Mouse (Mus musculus): ENCODE results near the gene Ciao2a. TPM values are rescaled to one million over a fixed set of nuclear protein-coding genes. Genes with fewer than 3 reads are reported as not detected.

The Ciao2a gene
- polyA plus RNA-seq, 1 experiment = 26.0 TPM

DNA sequence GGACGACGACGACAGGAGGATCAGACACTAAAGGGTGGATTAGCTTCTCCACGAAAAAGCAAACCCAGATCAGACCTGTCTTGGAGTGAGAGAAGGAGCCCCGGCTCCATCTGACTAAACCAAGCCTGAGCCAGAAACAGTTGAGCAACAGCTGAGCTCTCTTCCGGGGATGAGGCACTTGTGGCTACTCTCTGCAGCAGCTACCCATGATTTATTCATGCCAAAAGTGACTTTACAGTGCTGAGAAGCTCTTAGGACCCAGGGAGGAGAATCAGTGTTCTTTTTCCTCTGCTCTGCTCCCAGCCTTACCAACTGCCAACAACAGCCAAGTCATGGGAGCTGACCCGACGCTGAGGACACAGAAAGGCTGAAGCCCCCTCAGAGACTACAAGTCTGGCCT is 9.5 kb upstream of the Ciao2a start:
- 51% methylated on average over 8 of the region's 8 CpGs for WGBS
- no peak for DNase-seq (ENCODE audit: low read depth, low spot score)

DNA sequence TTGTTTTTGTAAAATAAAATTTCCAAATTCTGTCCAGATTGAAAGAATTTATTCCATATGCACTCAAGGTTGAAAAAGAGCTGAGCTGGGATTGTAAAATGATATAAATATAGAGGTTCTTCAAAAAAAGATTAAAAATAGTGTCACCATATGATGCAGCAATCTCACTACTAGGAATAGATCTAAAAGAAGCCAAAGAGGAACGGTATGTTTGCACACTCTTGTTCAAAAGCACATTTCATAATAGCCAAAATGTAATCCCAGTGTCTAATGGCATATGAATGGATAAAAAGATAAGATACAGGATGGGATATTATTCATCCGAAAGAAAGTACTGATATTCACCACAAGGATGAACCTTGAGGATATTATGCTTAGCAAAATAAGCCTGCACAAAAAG is 6.9 kb upstream of the Ciao2a start:
- 86% methylated on average over 2 of the region's 2 CpGs for WGBS
- no peak for DNase-seq (ENCODE audit: low read depth, low spot score)

DNA sequence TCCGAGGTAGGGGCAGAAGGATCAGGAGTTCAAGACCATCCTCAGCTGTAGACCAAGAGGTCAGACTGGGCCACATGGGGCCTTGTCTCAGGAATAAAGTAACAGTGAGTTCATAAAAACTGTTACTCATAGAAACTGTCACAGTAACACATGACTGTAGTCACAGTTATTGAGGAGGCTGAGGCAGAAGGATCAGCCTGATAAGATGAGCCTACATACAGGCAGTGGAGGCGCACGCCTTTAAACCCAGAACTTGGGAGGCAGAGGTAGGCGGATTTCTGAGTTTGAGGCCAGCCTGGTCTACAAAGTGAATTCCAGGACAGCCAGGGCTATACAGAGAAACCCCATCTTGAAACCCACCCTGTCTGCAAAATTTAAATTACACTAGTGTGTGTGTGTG is 6.3 kb upstream of the Ciao2a start:
- 94% methylated on average over 4 of the region's 4 CpGs for WGBS
- no peak for DNase-seq (ENCODE audit: low read depth, low spot score)

DNA sequence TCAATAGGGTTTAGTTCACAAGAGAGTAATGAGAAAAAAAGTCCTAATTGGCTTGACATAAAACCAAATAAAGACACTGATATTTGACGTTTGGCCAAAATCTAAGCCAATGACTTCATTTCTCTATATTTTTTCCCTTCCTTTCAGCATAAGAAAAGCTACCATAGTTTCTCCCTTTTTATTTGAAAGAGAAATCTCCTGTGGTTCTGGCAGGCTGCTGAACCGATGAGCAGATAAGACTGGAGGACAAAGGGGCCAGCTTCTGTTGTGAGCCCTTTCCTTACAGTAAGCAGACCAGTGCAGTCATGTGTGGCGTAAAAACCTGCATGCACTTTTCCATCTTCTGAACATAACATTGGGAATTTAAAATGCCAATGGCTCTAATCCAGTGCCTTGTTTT is 5.5 kb upstream of the Ciao2a start:
- WGBS = 82% methylated on average over 3 of the region's 3 CpGs
- DNase-seq (ENCODE audit: low read depth, low spot score) = no peak

DNA sequence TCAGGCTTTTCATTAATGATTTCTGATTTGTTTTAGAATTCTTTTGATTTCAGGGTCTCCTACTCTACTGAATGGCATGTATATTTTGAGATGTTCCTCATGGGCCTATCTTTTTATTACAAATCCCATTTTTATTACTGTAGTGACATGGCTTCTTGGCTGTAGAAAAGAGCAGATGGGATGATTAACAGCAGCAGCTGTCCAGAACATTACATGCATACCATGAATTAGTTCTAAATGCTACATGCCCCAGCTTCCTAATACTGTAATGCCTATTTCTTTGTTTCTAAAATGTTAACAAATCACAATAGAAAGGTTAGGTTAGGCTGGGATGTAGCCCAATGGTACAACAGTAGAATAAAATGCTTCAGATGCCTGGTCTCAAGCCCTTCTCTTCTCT is 5.0 kb upstream of the Ciao2a start:
- no peak for DNase-seq (ENCODE audit: low read depth, low spot score)

DNA sequence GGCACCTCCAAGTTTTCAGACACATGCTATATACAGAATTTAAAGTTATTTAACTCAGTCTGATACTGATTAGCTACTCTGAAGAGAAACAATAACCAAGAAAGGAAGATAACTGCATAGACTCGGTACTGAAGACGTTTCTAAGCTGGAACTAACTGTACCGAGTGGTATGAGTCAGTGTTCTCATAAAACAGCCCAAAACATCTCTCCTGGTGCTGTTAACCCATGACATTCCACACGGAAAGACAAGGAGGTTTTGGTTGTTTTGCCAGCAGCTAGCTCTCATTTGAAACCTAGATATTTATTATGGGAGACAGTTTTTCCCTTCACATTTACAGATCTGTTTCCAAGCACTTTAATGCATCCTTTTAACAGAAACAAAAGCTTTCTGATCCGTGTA is 2.8 kb upstream of the Ciao2a start:
- under 1% methylated on average over 5 of the region's 5 CpGs for WGBS
- no peak for DNase-seq (ENCODE audit: low read depth, low spot score)

DNA sequence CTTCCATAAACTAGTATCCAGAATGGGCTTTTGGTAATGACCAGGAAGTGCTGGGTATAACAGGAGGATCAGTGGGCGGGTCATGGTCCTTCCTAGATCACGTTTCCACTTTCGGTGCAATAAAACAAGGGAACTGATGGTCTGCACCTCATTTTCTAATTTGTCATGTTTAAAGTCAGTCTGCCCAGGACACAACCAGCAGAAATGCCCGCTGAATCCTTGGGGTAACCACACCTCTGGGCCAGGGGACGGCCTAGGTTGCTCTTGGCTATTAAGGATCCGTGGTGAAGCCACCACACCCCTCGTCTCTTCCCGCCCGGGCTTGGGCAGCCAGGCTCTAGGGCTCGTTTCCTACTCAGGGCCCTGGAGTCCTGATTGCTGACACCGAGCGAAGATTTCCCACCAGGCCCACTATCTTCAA is 2.3 kb upstream of the Ciao2a start:
- DNase-seq (ENCODE audit: low read depth, low spot score) = no peak
- under 1% methylated on average over 12 of the region's 12 CpGs for WGBS

- peak; percentile 90 for DNase-seq (ENCODE audit: low read depth, low spot score)
- 7% methylated on average over 33 of the region's 33 CpGs for WGBS
Measured at GRCm38 (mm10) chr9:66124681-66125542, 1.5 kb upstream of the Ciao2a start.

- 36% methylated on average over 12 of the region's 12 CpGs for WGBS
- DNase-seq (ENCODE audit: low read depth, low spot score) = no peak
Measured at GRCm38 (mm10) chr9:66125543-66126455, 612 bp upstream of the Ciao2a start.

- 12% methylated on average over 6 of the region's 6 CpGs for WGBS
- DNase-seq (ENCODE audit: low read depth, low spot score) = no peak
Measured at GRCm38 (mm10) chr9:66127193-66127546, 759 bp downstream of the Ciao2a start.

DNA sequence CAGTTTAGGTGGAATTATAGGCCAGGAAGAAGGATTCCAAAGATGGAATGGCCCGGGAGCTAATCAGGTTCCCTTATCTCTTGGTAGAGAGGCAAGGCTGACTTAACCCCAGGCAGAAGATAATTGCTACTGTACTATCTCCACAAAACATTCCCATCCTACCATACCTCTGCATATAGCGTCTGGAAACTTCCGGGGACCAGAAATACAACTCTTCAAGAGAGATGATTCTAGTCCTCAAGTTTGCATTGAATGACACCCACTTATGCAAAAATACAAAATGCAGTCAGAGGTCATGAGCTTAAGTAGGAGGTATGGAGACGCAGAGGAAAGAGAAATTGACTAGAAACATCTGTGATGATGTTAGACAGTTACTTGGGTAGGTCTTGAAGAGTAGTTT is 1.5 kb downstream of the Ciao2a start:
- 89% methylated on average over 4 of the region's 4 CpGs for WGBS
- DNase-seq (ENCODE audit: low read depth, low spot score) = no peak

DNA sequence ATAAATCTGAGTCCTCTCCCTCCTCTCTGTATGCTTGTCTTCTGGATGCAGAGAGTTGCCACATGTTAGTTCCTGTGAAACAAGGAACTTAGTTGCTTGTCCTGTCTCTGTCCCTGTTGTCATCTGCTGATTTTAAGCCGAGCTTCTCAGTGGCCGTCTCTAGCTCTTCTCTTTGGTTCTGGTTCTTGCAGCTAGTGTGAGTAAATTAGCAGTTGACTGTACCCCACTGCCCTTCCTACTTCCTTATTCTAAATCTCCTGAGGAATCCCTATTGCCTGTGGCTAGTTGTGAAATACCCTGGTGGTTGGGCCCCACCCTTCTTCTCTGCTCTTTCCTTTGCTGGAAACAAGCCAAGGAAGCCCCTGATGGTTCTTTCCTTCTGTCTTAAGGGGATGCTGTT is 5.1 kb downstream of the Ciao2a start:
- 95% methylated on average over 2 of the region's 2 CpGs for WGBS
- no peak for DNase-seq (ENCODE audit: low read depth, low spot score)

- 42% methylated on average over 4 of the region's 4 CpGs for WGBS
- no peak for DNase-seq (ENCODE audit: low read depth, low spot score)
Measured at GRCm38 (mm10) chr9:66135967-66136366, 9.6 kb downstream of the Ciao2a start.

GRCm38 (mm10) chr9:66138193-66138592 is 11.8 kb downstream of the Ciao2a start:
- no peak for DNase-seq (ENCODE audit: low read depth, low spot score)
- 90% methylated on average over 7 of the region's 7 CpGs for WGBS

DNA sequence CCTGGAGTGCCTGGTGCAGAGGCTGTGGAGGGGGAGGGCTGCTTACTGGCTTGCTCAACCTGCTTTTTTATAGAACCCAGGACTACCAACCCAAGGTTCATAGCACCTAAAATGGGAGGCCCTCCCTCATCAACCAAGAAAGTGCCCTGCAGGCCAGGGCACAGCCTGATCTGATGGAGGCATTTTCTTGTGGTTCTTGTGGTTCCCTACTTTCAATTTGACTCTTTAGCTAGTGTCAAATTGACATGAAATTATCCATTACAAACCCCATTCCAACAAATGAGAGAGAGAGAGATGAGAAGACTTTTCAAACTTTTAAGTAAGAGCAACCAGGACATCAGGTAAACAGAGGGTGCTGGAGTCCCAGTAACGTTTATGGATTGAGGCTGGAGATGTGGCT is 15.9 kb downstream of the Ciao2a start:
- DNase-seq (ENCODE audit: low read depth, low spot score) = no peak
- WGBS = 66% methylated on average over 1 of the region's 1 CpGs

GRCm38 (mm10) chr9:66144248-66144647 is 17.8 kb downstream of the Ciao2a start:
- 9% methylated on average over 6 of the region's 6 CpGs for WGBS
- DNase-seq (ENCODE audit: low read depth, low spot score) = peak; percentile 73

- no peak for DNase-seq (ENCODE audit: low read depth, low spot score)
Measured at GRCm38 (mm10) chr9:66146141-66146540, 19.7 kb downstream of the Ciao2a start.

DNA sequence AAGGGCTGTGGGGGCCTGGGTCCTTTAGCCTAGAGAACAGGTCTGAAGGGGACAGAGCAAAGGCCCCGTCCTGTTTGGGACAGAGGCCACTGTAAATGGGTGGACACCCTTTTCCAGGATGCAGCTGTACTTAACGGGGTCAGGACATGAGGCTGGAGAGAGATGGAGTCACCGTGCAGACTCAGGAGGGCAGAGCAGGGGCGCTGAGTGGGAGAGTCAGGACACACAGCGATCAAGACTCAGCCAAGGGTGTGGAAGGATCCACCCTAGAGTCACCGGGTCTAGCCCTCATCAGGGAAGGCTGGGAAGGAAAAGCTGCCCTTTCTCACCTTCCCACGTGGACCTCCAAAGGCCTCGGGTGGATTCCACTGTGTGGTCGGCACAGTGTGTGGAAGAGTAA is 25.6 kb downstream of the Ciao2a start:
- 67% methylated on average over 9 of the region's 9 CpGs for WGBS
- DNase-seq (ENCODE audit: low read depth, low spot score) = no peak

- WGBS = 41% methylated on average over 6 of the region's 6 CpGs
- no peak for DNase-seq (ENCODE audit: low read depth, low spot score)
Measured at GRCm38 (mm10) chr9:66153594-66153993, 27.2 kb downstream of the Ciao2a start.

DNA sequence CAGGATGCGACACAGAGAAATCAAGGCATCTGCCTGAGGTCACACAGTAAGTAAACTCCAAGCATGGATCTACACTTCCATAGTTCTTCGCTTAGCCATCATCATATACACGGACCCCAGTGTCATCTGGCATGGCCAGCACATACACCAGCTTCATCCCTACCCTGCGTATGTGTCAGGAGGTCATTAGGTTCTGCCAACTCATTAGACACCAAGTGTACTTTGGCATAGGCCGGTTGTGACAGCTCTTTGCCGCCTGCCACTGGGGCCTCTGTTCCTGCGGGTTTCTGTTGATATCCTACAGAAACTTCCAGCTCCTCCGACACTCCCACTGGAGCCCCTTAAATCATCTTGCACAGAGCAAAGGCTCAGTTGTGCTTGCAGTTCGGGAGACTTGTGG is 27.6 kb downstream of the Ciao2a start:
- DNase-seq (ENCODE audit: low read depth, low spot score) = no peak
- 69% methylated on average over 9 of the region's 9 CpGs for WGBS

GRCm38 (mm10) chr9:66155534-66155933 is 29.1 kb downstream of the Ciao2a start:
- no peak for DNase-seq (ENCODE audit: low read depth, low spot score)
- 76% methylated on average over 1 of the region's 1 CpGs for WGBS

Measured in large intestine, adult 2 months (tissue).